Mouse (Mus musculus): ENCODE results near the gene Cldn16. TPM values are rescaled to one million over a fixed set of nuclear protein-coding genes. Genes with fewer than 3 reads are reported as not detected.
"Not testable (repeated sequence)": the region's sequence is repeated elsewhere in the genome, so short reads cannot be mapped to it uniquely, and the experiment has no call there.

Gene Cldn16
- total RNA-seq (2021): not detected
- long read RNA-seq, experiment 1: 0 reads
- long read RNA-seq, experiment 2: 0 reads

GRCm38 (mm10) chr16:26462835-26463234 lies at the start of gene Cldn16:
TSS of gene Cldn16 (plus strand) at chr16:26463135.
- H3K4me3 ChIP-seq: no peak within 1 kb of the TSS
- TF ChIP-seq CTCF (conservative IDR thresholded peaks at IDR 0.05): no peak
- no peak for DNase-seq (ENCODE audit: low spot score in 2 of 2)
- H3K27ac ChIP-seq: no peak within 1 kb of the TSS

GRCm38 (mm10) chr16:26418616-26419015 lies 44.3 kb upstream of the Cldn16 start:
- peak overlapping the region; percentile 36; the same call in 1 of the 2 replicates for H3K27ac ChIP-seq
- H3K4me3 ChIP-seq: no peak overlapping the region
- TF ChIP-seq CTCF (conservative IDR thresholded peaks at IDR 0.05): no peak
- peak; percentile 26 to 44 for DNase-seq (ENCODE audit: low spot score in 2 of 2)

DNA sequence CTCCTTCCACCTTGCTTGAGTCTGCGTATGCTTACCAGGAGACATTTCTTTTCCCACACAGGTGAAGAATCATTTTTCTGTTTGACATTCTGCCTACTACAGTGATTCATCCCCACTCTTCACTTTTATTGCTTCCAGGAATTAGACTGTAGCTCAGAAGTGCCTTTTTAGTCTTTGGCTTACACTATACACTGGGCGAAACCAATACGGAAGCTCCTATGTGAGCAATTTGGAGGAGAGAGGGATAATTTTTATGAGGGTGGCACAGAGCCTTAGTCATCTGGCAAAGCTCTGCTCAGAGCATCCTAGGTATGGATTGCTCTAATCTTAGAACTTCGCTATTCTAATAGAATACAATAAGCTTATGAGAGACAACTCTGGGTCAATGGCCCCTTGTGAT lies 40.9 kb upstream of the Cldn16 start:
- no peak for DNase-seq (ENCODE audit: low spot score in 2 of 2)
- Histone ChIP-seq H3K27ac (no peak overlapping the region), H3K4me3 (no peak overlapping the region)
- TF ChIP-seq CTCF (conservative IDR thresholded peaks at IDR 0.05): no peak

DNA sequence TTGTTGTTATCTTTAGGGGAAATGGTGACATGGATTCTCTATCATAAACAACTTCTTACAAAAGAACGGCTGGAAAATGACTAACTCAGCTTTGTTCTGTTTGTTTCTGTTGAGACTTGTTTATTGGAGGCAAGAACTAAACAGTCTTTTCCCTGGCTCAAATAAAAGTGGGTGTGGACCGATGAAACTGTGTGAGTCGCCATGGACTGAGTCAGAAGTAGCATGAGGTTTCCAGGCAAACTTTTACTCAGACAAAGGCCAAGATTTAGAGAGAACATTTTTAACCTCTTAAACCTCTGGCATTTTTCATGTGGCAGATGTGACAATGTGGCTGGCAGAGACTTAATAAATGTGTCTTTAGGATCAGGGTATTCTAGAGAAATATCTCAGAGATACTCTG lies 32.7 kb upstream of the Cldn16 start:
- H3K4me3 ChIP-seq: no peak overlapping the region
- no peak overlapping the region for H3K27ac ChIP-seq
- no peak for DNase-seq (ENCODE audit: low spot score in 2 of 2)
- no peak for TF ChIP-seq CTCF (conservative IDR thresholded peaks at IDR 0.05)

- no peak overlapping the region for H3K27ac ChIP-seq
- no peak for TF ChIP-seq CTCF (conservative IDR thresholded peaks at IDR 0.05)
- no peak for DNase-seq (ENCODE audit: low spot score in 2 of 2)
- no peak overlapping the region for H3K4me3 ChIP-seq
These were observed 29.4 kb upstream of the Cldn16 start for GRCm38 (mm10) chr16:26433486-26433885.

DNA sequence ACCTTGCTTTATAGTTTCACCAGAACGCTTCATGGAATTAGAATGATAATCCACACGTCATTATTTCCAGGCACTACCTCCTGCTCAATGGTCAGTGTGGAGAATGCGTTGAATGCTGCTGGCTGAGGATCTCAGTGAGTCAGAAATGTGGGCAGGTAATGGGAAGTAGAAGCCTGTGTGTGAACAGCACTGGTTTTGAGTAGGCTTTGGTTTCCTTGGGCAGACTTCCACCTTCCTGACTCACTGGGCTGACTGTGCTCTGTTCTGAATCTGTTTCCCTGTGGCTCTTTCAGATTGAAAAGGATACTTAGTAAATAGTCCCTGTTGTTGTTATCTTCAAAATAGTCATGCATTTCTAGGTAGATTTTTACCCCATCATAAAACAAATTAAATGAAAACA lies 22.9 kb upstream of the Cldn16 start:
- TF ChIP-seq CTCF (conservative IDR thresholded peaks at IDR 0.05): no peak; the same call in 1 of the 2 replicates
- peak in 1 of 2 experiments; percentile 11 for DNase-seq (ENCODE audit: low spot score in 2 of 2)

DNA sequence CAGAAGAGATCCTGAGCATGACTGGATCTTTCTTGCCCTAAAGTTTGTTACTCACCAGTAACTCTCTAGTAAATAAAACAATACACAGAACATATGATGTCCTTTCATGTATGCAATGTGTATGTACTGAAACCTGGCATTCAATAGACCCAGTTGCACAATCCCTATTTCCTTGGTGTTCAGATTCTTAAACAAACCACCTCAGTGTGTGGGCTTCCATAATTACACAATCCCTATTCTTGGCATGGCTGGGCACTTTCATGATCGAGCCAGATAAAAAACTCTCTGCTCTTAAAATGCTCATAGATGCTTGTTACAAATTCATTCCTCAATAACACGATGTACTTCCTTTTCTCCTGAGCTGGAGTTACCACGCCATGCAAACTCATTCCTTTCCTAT lies 21.8 kb upstream of the Cldn16 start:
- Histone ChIP-seq H3K4me3 (no peak overlapping the region), H3K27ac (no peak overlapping the region)
- TF ChIP-seq CTCF (conservative IDR thresholded peaks at IDR 0.05): no peak
- no peak for DNase-seq (ENCODE audit: low spot score in 2 of 2)

More for the DNA sequence above, 22.9 kb upstream of the Cldn16 start:
- H3K4me3 ChIP-seq: no peak overlapping the region
- no peak overlapping the region for H3K27ac ChIP-seq

- no peak for DNase-seq (ENCODE audit: low spot score in 2 of 2)
- no peak for TF ChIP-seq CTCF (conservative IDR thresholded peaks at IDR 0.05)
- Histone ChIP-seq H3K4me3 (no peak overlapping the region), H3K27ac (no peak overlapping the region)
These were observed 18.1 kb upstream of the Cldn16 start for GRCm38 (mm10) chr16:26444843-26445242.

GRCm38 (mm10) chr16:26447594-26447993 lies 15.3 kb upstream of the Cldn16 start:
- DNase-seq (ENCODE audit: low spot score in 2 of 2): peak; percentile 41 to 66
- Histone ChIP-seq H3K4me3 (no peak overlapping the region), H3K27ac (peak overlapping the region; percentile 32; the same call in 1 of the 2 replicates)
- TF ChIP-seq CTCF (conservative IDR thresholded peaks at IDR 0.05): peak; percentile 69

DNA sequence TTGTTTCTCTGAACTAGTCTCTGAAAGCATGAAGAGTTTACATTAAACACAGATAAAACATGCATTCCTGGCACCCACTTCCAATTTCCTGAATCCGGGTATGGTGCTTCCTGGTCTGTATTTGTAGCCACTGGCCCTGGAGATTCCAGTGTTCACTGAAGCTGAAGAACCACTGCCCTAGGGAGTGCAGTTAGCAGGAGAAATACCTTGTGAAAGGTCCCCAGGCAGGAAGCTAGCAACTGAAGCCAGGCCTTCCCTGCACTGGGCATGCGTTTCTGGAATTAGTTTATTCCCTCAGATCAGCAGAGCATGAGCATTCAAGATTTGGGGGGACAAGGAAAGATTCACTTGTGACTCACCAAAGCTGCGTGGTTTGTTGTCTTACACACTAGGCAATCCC lies 8.8 kb upstream of the Cldn16 start:
- no peak for DNase-seq (ENCODE audit: low spot score in 2 of 2)
- Histone ChIP-seq H3K27ac (no peak overlapping the region), H3K4me3 (no peak overlapping the region)
- TF ChIP-seq CTCF (conservative IDR thresholded peaks at IDR 0.05): no peak

GRCm38 (mm10) chr16:26456182-26456581 lies 6.8 kb upstream of the Cldn16 start:
- Histone ChIP-seq H3K27ac (no peak overlapping the region), H3K4me3 (no peak overlapping the region)
- no peak for DNase-seq (ENCODE audit: low spot score in 2 of 2)
- TF ChIP-seq CTCF (conservative IDR thresholded peaks at IDR 0.05): no peak

DNA sequence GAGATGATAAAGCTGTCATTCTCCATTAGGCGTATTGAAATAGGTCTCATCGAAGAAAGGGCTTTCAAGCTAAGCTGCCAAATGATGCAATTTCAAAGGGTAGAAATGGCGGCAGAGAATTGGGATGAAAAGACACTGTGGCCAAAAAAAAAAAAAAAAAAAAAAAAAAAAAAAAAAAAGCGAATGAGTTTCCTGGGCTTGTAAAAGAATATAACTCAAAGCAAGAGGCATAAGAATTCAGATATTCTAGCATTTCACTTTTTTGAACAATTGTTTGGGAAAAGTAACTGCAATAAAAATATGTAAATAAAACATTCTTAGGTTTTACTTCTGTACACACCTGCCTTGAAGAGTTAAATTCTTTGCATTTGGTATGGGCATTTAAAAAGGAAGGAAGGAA lies 3.6 kb downstream of the Cldn16 start:
- TF ChIP-seq CTCF (conservative IDR thresholded peaks at IDR 0.05): no peak
- H3K27ac ChIP-seq: no peak overlapping the region
- no peak overlapping the region for H3K4me3 ChIP-seq
- no peak for DNase-seq (ENCODE audit: low spot score in 2 of 2)

- DNase-seq (ENCODE audit: low spot score in 2 of 2): no peak
- Histone ChIP-seq H3K4me3 (no peak overlapping the region), H3K27ac (no peak overlapping the region)
- no peak for TF ChIP-seq CTCF (conservative IDR thresholded peaks at IDR 0.05)
These were observed 8.3 kb downstream of the Cldn16 start for GRCm38 (mm10) chr16:26471254-26471653.

DNA sequence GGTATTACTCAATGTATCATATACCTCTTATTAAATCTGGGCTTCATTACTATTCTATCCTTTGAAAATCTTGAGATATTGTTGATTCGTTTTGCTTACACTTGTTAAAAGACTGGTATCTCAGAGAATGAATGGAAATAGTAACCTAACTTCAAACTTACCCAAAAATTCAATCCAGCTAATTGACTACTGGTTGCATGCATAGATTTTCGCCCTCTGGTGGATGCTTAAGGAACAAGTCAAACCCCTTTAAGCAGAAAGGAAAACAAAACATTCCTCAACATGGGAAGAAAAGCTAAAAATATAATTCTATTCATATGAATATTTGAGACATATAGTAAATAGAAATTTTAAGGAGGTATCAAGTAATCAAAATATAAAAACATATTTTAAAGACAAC lies 32.8 kb downstream of the Cldn16 start:
- Histone ChIP-seq H3K4me3 (no peak overlapping the region), H3K27ac (no peak overlapping the region)
- DNase-seq (ENCODE audit: low spot score in 2 of 2): peak in 1 of 2 experiments; percentile 20
- peak; percentile 89 for TF ChIP-seq CTCF (conservative IDR thresholded peaks at IDR 0.05)

GRCm38 (mm10) chr16:26499705-26500104 lies 36.8 kb downstream of the Cldn16 start:
- DNase-seq (ENCODE audit: low spot score in 2 of 2); H3K4me3 ChIP-seq; H3K27ac ChIP-seq: not testable (repeated sequence)

Data from layer of hippocampus, adult 2 months (tissue).